Mouse (Mus musculus) E14TG2a.4 (cell line): ENCODE results near the gene Il25.

Experiments used
- CTCF ChIP-seq: conservative IDR thresholded peaks from 2 replicates; pipeline ENCODE4 v1.5.1; 2014; ENCODE audit warnings: low read length
- POU5F1 ChIP-seq: IDR thresholded peaks from 2 replicates; pipeline ENCODE4 v1.6.1; 2014; ENCODE audit warnings: low read length, borderline replicate concordance

DNA sequence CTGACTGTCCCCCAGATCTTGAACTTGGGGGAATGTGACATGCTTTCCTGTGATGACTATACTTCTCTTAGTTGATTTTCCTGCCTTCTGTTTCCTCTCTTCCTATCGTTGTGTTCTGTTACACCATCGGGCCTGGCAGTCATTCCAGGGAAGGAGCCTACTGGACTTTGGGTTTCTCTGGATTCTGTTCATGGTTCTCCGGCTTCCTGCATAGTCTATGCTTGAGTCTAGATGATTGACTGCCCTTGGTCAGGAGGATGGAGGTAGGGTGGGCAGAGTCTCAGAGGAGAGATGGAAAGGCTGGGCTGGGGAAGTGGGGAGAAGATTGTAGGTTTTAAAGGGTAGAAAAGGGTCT, 7.7 kb downstream of the Il25 start:
- no peak for TF ChIP-seq CTCF
- no peak for TF ChIP-seq POU5F1
